Mouse (Mus musculus) liver, adult 2 months (tissue): ENCODE data around the gene Iqcb1.

Source experiments
- CTCF ChIP-seq: fragments of 200-500 bp; IDR thresholded peaks from 2 replicates; pipeline ENCODE4 v1.5.1; 2011; ENCODE audit warnings: low read depth, low read length, control low read depth
- POLR2A ChIP-seq: fragments of 200-500 bp; IDR thresholded peaks from 2 replicates; pipeline ENCODE4 v1.6.1; 2011; ENCODE audit warnings: low read length, control low read depth; ENCODE audit not compliant: insufficient read depth; ENCODE audit errors: extremely low read depth

DNA sequence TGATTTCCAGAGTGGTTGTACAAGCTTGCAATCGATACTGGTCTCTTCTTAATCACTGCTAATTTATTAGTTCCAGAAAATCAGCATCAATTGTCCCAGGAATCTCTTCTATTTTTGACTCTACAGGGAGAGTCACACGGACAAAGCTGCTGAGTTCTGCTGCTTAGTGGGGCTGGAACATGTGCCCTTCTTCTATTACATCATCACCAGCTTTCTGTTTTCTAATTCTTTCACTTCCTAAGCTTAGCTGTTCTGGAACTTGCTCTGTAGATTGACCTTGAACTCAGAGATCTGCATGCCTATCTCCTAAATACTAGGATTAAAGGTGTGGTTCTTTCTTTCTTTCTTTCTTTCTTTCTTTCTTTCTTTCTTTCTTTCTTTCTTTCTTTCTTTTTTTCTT, 29.9 kb upstream of the Iqcb1 start:
- TF ChIP-seq CTCF (no peak), POLR2A (no peak)
